16 mouse cellular contexts compared by ENCODE assay signal in genomic region chr6:51272136-51272736, GRCm38 (mm10).
DNase-seq lines count a peak whose midpoint lies in the region; ATAC-seq and TF ChIP-seq lines count a peak whose summit lies in the region.
"Had no signal": no experiment of that assay in that cellular context is flagged by ENCODE, and none has a peak within 500 bp of the region (broad histone marks: within the 10 kb centered on the region; RNA-seq: fewer than 3 reads in every experiment).

No protein-coding gene starts in this region.

- no peak for ATAC-seq in hindbrain, postnatal 0 days
- ATAC-seq in liver, postnatal 0 days = peak; percentile 69

- no peak for TF ChIP-seq CTCF in hindbrain, postnatal 0 days (IDR thresholded peaks at IDR 0.05; ENCODE audit: low read depth)
- no peak for TF ChIP-seq CTCF in liver, postnatal 0 days (IDR thresholded peaks at IDR 0.05; ENCODE audit: low read depth)

- no peak overlapping the region for H3K9ac ChIP-seq in hindbrain, postnatal 0 days (replicated peaks; ENCODE audit: low read length)
- peak overlapping the region; percentile 18; the same call in 1 of the 2 replicates for H3K9ac ChIP-seq in liver, postnatal 0 days (replicated peaks)
- H3K9ac ChIP-seq: embryonic facial prominence, embryonic 12.5 days; heart, embryonic 12.5 days; lung, embryonic 14.5 days had no signal

- H3K27me3 ChIP-seq in heart, embryonic 10.5 days (ENCODE audit: insufficient read depth, poor library complexity, severe bottlenecking) = 0 out of 2 replicates have a peak, but pooled peaks cover 3% of the 10 kb centered on the region
- no peaks in the 10 kb centered on the region for H3K27me3 ChIP-seq in hindbrain, postnatal 0 days (ENCODE audit: insufficient read depth, low read length)
- H3K27me3 ChIP-seq in liver, postnatal 0 days (ENCODE audit: insufficient read depth, low read length) = no peaks in the 10 kb centered on the region; the same call in 1 of the 2 replicates
- H3K27me3 ChIP-seq: embryonic facial prominence, embryonic 12.5 days had no signal

- no peak for TF ChIP-seq EP300 in liver, postnatal 0 days (IDR thresholded peaks at IDR 0.05; ENCODE audit: low read depth)

- no peak overlapping the region for H3K27ac ChIP-seq in heart, embryonic 10.5 days
- no peak overlapping the region for H3K27ac ChIP-seq in hindbrain, postnatal 0 days
- peak overlapping the region; percentile 82 for H3K27ac ChIP-seq in liver, postnatal 0 days (ENCODE audit: low read depth)

- H3K4me1 ChIP-seq in heart, embryonic 10.5 days = peaks cover 10% of the 10 kb centered on the region; the same call in 1 of the 2 replicates
- peaks cover 7% of the 10 kb centered on the region; the same call in 1 of the 2 replicates for H3K4me1 ChIP-seq in hindbrain, postnatal 0 days (ENCODE audit: insufficient read depth, low read length)
- H3K4me1 ChIP-seq in liver, postnatal 0 days (ENCODE audit: insufficient read depth) = peaks cover 5% of the 10 kb centered on the region

- WGBS in heart, embryonic 10.5 days = 82% methylated on average over 19 of the region's 19 CpGs
- WGBS in hindbrain, postnatal 0 days = 83% methylated on average over 19 of the region's 19 CpGs
- 69% methylated on average over 19 of the region's 19 CpGs for WGBS in liver, postnatal 0 days (ENCODE audit: insufficient replicate concordance)

- H3K4me3 ChIP-seq in heart, embryonic 10.5 days = no peak overlapping the region
- H3K4me3 ChIP-seq in hindbrain, postnatal 0 days (ENCODE audit: low read length) = no peak overlapping the region
- H3K4me3 ChIP-seq in liver, postnatal 0 days (ENCODE audit: low read depth, low read length) = no peak overlapping the region; the same call in 1 of the 2 replicates
- H3K4me3 ChIP-seq: heart, embryonic 12.5 days had no signal

- H3K9me3 ChIP-seq in heart, embryonic 10.5 days = no peaks in the 10 kb centered on the region
- H3K9me3 ChIP-seq in hindbrain, postnatal 0 days (ENCODE audit: low read length) = no peaks in the 10 kb centered on the region
- H3K9me3 ChIP-seq in liver, postnatal 0 days (ENCODE audit: low read length) = no peaks in the 10 kb centered on the region
- H3K9me3 ChIP-seq: embryonic facial prominence, embryonic 12.5 days; heart, embryonic 12.5 days had no signal

- H3K4me2 ChIP-seq in hindbrain, postnatal 0 days (ENCODE audit: low read depth, low read length) = no peak overlapping the region
- peak overlapping the region; percentile 97 for H3K4me2 ChIP-seq in liver, postnatal 0 days (ENCODE audit: low read depth, low read length)
- H3K4me2 ChIP-seq: heart, embryonic 12.5 days had no signal

- peak; percentile 74 for DNase-seq in heart, adult 11 months
- no peak for DNase-seq in heart, embryonic 10.5 days (ENCODE audit: low spot score)
- peak; percentile 17 for DNase-seq in hindbrain, postnatal 0 days (ENCODE audit: low spot score)
- DNase-seq in liver, postnatal 0 days = peak; percentile 66
- peak; percentile 42 for DNase-seq in retina, postnatal 1 day
- DNase-seq in ovary, postnatal 36 days (ENCODE audit: low spot score) = no peak
- no peak for DNase-seq in adrenal gland, postnatal 4 days (ENCODE audit: low spot score in 2 of 2)
- DNase-seq in left cerebral cortex, adult 8-10 months (ENCODE audit: low spot score in 2 of 2) = no peak
- DNase-seq: adrenal gland, postnatal 10 days; B cell, adult 2 months; cerebellum, adult 2 months; kidney, adult 9 months; lung, embryonic 14.5 days; thymus, postnatal 25 days had no signal

- no peaks in the 10 kb centered on the region for H3K36me3 ChIP-seq in heart, embryonic 10.5 days
- no peaks in the 10 kb centered on the region for H3K36me3 ChIP-seq in hindbrain, postnatal 0 days (ENCODE audit: insufficient read depth, low read length)
- H3K36me3 ChIP-seq in liver, postnatal 0 days (replicated peaks; ENCODE audit: insufficient read depth, low read length) = no peaks in the 10 kb centered on the region
- H3K36me3 ChIP-seq: embryonic facial prominence, embryonic 12.5 days; heart, embryonic 12.5 days had no signal

Comparison
In these comparisons a context has a peak if more than half of its experiments do, and no peak if none do; other contexts are left out.
1. DNase-seq: peak in heart, adult 11 months (single experiment), hindbrain, postnatal 0 days (single experiment), liver, postnatal 0 days (single experiment) and retina, postnatal 1 day (single experiment); none in heart, embryonic 10.5 days (single experiment), ovary, postnatal 36 days (single experiment), adrenal gland, postnatal 4 days (0 of 2) and left cerebral cortex, adult 8-10 months (0 of 2).